Mouse (Mus musculus): ENCODE measurements at regions not wholly inside any gene's neighbourhood (a gene's known extent, or its start where the extent isn't known, plus 50 kb on each side); places are given as distances from the start of the nearest gene placed in this dataset.

DNA sequence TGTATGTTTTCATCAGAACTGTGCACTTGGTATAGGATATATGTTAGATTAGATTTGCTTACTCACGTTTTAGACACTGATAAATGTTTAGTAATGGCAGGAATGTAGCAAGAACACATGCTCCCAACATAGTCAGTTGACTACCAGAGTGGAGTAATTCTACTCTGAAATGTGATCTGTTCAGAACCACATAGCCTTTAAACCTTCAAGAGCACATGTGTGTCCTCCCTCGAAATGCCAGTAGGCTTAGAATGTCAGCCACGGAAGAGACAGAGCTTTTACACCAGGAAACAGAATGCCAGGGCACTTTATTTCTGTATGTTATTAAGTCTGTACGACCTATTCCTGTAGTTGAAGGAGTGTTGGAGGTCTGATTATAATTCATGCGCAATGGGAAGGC lies 51.3 kb upstream of the Cd28 start:
- H3K4me2 ChIP-seq (ENCODE audit: low read length) = no peak overlapping the region
- H3K27me3 ChIP-seq (replicated peaks; ENCODE audit: control insufficient read depth, insufficient read depth, low read length) = no peaks in the 10 kb centered on the region
- H3K9me3 ChIP-seq (ENCODE audit: control insufficient read depth, low read length) = no peaks in the 10 kb centered on the region
- peaks cover 9% of the 10 kb centered on the region; the same call in 1 of the 2 replicates for H3K4me1 ChIP-seq (replicated peaks; ENCODE audit: control insufficient read depth, insufficient read depth, low read length)
- H3K4me3 ChIP-seq (replicated peaks; ENCODE audit: low read length) = no peak overlapping the region
- no peak for ATAC-seq
- no peaks in the 10 kb centered on the region for H3K36me3 ChIP-seq (ENCODE audit: control insufficient read depth, insufficient read depth)
- H3K27ac ChIP-seq (ENCODE audit: low read length) = no peak overlapping the region
- WGBS = 89% methylated on average over 5 of the region's 5 CpGs
- H3K9ac ChIP-seq (replicated peaks; ENCODE audit: low read depth, low read length) = no peak overlapping the region

DNA sequence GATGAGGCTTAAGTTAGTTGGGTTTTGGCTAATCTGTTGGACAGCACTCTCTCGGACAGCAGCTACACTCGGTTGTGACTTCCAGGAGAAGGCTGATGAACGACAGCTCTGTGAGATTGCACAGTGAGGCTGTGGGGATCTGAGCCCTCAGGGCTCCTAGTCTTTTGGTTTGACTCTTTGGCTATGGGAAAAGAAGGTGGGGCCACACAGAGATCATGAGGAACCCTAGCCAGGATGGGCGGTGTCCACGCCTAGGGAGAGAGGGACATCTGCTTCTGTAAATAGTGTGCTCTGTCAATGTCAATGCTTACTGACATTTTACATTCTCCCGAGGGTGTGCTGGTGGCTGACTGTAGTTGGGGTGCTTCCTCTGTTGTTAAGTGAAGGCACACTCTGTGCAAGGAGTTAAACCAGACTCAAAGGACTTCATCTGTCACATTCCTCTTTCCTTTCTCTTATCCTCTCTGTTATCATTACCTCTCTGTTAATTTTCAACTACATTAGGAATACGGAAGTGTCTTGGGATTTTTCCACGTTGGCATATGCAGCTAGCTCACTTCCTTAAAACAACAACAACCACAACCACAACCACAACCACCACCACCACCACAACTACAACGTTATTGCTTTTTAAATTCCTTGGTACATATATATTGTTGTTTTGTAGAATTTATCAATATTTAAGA lies 54.2 kb upstream of the Cd28 start:
- no peaks in the 10 kb centered on the region for H3K36me3 ChIP-seq (ENCODE audit: control insufficient read depth, insufficient read depth)
- no peak overlapping the region for H3K27ac ChIP-seq (ENCODE audit: low read length)
- H3K9me3 ChIP-seq (ENCODE audit: control insufficient read depth, low read length) = no peaks in the 10 kb centered on the region
- no peak for ATAC-seq
- WGBS = 75% methylated on average over 9 of the region's 9 CpGs
- no peak overlapping the region for H3K4me2 ChIP-seq (ENCODE audit: low read length)
- H3K4me1 ChIP-seq (replicated peaks; ENCODE audit: control insufficient read depth, insufficient read depth, low read length) = no peaks in the 10 kb centered on the region
- H3K27me3 ChIP-seq (replicated peaks; ENCODE audit: control insufficient read depth, insufficient read depth, low read length) = no peaks in the 10 kb centered on the region
- no peak overlapping the region for H3K9ac ChIP-seq (replicated peaks; ENCODE audit: low read depth, low read length)
- H3K4me3 ChIP-seq (replicated peaks; ENCODE audit: low read length) = no peak overlapping the region

DNA sequence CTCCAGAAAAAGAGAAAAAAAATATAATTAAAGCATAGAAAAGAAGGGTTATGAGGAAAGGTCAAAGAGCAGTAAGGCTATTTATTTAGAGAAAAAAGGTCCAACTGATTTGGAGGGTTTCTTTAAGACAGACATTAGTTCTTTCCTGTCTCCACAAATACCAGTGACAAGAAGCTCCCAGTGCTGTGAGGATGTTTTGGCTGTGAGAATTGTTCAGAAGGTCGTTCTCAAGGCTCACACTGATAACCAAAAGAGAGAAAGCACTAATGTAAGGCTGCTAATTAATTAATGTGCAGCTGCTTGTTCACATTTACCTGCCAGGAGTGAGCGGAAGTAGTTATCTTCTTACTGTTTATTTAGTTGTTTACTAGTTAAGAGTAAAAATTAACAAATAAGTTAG lies 54.7 kb upstream of the Cd28 start:
- Histone ChIP-seq H3K4me3 (replicated peaks; ENCODE audit: low read length) (no peak overlapping the region), H3K27me3 (replicated peaks; ENCODE audit: control insufficient read depth, insufficient read depth, low read length) (no peaks in the 10 kb centered on the region), H3K36me3 (ENCODE audit: control insufficient read depth, insufficient read depth) (no peaks in the 10 kb centered on the region), H3K9ac (replicated peaks; ENCODE audit: low read depth, low read length) (no peak overlapping the region), H3K4me1 (replicated peaks; ENCODE audit: control insufficient read depth, insufficient read depth, low read length) (no peaks in the 10 kb centered on the region), H3K9me3 (ENCODE audit: control insufficient read depth, low read length) (no peaks in the 10 kb centered on the region), H3K27ac (ENCODE audit: low read length) (no peak overlapping the region), H3K4me2 (ENCODE audit: low read length) (no peak overlapping the region)
- no peak for ATAC-seq
- WGBS = 50% methylated on average over 2 of the region's 2 CpGs

DNA sequence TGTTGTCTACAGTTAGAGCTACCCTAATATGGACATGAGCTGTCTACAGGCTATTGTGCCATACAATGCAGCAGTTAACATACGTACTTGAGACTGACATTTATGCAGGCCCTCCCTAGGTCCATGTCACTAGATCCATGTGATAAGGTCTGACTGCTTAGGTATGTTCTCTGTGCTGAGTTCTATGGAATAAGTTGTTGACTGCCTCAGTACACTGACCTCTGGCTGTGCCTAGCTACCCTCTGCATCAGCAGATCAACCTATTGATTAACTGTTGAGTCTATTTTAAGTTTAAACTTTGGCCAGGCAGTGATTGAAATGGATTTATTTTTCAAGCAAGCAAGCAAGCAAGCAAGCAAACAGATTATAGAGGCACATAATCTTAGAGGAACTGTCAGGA lies 57.0 kb upstream of the Cd28 start:
- Histone ChIP-seq H3K27ac (ENCODE audit: low read length) (no peak overlapping the region), H3K4me2 (ENCODE audit: low read length) (no peak overlapping the region), H3K9me3 (ENCODE audit: control insufficient read depth, low read length) (no peaks in the 10 kb centered on the region), H3K4me1 (replicated peaks; ENCODE audit: control insufficient read depth, insufficient read depth, low read length) (no peaks in the 10 kb centered on the region), H3K36me3 (ENCODE audit: control insufficient read depth, insufficient read depth) (no peaks in the 10 kb centered on the region), H3K4me3 (replicated peaks; ENCODE audit: low read length) (no peak overlapping the region), H3K9ac (replicated peaks; ENCODE audit: low read depth, low read length) (no peak overlapping the region), H3K27me3 (replicated peaks; ENCODE audit: control insufficient read depth, insufficient read depth, low read length) (no peaks in the 10 kb centered on the region)
- ATAC-seq = no peak
- WGBS = 89% methylated on average over 1 of the region's 1 CpGs

DNA sequence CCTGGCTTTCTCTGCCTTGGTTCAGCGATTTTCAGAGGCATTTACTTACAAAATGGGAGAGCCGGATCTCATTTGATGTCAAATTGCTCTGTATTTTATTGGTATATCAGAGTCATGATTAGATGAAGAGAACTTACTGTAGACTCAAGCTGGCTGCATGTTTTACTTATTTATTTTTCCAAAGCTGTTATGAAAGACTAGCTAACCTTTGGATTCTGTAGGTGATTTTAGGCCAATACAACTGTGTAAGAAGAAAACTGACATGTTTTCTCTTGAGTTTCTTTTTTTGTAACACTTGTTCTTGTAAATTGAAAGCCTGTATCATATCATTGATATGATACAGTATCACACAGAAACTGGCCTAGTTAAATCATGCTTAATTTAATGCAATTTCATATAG lies 57.6 kb upstream of the Cd28 start:
- no peaks in the 10 kb centered on the region for H3K27me3 ChIP-seq (replicated peaks; ENCODE audit: control insufficient read depth, insufficient read depth, low read length)
- WGBS = 71% methylated on average over 2 of the region's 2 CpGs
- no peak overlapping the region for H3K4me3 ChIP-seq (replicated peaks; ENCODE audit: low read length)
- no peaks in the 10 kb centered on the region for H3K9me3 ChIP-seq (ENCODE audit: control insufficient read depth, low read length)
- H3K4me1 ChIP-seq (replicated peaks; ENCODE audit: control insufficient read depth, insufficient read depth, low read length) = no peaks in the 10 kb centered on the region
- ATAC-seq = no peak
- no peak overlapping the region for H3K4me2 ChIP-seq (ENCODE audit: low read length)
- H3K9ac ChIP-seq (replicated peaks; ENCODE audit: low read depth, low read length) = no peak overlapping the region
- no peak overlapping the region for H3K27ac ChIP-seq (ENCODE audit: low read length)
- no peaks in the 10 kb centered on the region for H3K36me3 ChIP-seq (ENCODE audit: control insufficient read depth, insufficient read depth)

DNA sequence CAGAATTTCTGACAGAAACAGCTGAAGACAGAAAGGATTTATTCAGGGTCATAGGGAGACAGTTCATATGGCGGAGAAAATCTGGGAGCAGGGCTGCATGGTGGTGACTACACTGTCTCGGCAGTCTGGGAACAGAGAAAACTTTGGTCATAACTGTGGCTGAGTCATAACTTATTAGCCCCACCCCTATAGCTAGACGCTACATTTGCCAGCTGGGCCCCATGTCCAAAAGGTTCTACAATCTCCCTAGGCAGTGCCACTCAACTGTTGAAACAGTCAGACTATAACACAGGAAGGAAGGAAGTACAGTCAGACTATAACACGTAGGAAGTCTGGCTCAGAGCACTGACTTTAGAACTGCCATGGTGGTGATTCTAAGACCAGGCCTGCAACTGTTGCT lies 58.2 kb upstream of the Cd28 start:
- no peak overlapping the region for H3K4me2 ChIP-seq (ENCODE audit: low read length)

DNA sequence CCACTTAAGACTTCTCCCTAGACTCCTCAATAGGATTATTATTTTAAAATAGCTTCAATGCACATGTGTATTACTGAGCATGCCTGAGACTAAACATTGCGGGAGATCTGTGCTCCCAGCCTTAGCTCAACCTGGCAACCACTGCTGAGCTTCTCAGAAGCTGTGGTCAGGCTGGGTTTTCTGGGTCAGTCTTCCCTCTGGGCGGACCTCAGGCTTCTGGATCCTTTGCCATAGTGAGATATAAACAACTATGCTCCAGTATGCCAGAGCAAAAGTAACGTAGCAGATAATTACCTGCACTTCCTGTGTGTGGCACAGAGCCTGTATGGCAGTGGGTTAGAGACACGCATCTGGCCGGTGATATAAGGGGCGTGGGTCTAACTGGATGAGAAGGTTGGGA lies 59.1 kb upstream of the Cd28 start:
- H3K27me3 ChIP-seq (replicated peaks; ENCODE audit: control insufficient read depth, insufficient read depth, low read length) = no peaks in the 10 kb centered on the region

More for the DNA sequence above, 58.2 kb upstream of the Cd28 start:
- 91% methylated on average over 4 of the region's 4 CpGs for WGBS
- Histone ChIP-seq H3K9ac (replicated peaks; ENCODE audit: low read depth, low read length) (no peak overlapping the region), H3K4me3 (replicated peaks; ENCODE audit: low read length) (no peak overlapping the region), H3K27ac (ENCODE audit: low read length) (no peak overlapping the region), H3K4me1 (replicated peaks; ENCODE audit: control insufficient read depth, insufficient read depth, low read length) (no peaks in the 10 kb centered on the region), H3K27me3 (replicated peaks; ENCODE audit: control insufficient read depth, insufficient read depth, low read length) (no peaks in the 10 kb centered on the region), H3K36me3 (ENCODE audit: control insufficient read depth, insufficient read depth) (no peaks in the 10 kb centered on the region), H3K9me3 (ENCODE audit: control insufficient read depth, low read length) (no peaks in the 10 kb centered on the region)
- ATAC-seq = no peak

DNA sequence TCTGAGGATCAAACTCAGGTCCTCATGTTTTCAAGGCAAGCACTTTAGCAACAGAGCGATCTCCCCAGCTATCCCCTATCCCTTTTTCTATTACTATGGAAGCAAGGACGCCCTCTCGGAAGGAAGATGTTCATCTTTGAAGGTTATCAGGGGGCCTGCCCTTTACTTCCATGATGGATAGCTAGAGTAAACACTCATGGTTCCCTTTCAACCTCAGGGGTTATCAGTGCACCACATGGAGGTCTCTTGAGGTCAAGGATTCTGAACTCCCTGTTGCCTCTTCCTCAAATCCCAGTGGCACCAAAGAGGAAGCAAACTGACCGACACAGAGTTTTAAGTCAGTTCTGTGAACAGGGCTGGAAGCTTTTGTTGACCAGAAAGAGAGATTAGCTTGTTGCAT lies 59.6 kb upstream of the Cd28 start:
- ATAC-seq = no peak
- 90% methylated on average over 4 of the region's 4 CpGs for WGBS
- Histone ChIP-seq H3K9ac (replicated peaks; ENCODE audit: low read depth, low read length) (no peak overlapping the region), H3K27ac (ENCODE audit: low read length) (no peak overlapping the region), H3K9me3 (ENCODE audit: control insufficient read depth, low read length) (no peaks in the 10 kb centered on the region), H3K4me2 (ENCODE audit: low read length) (no peak overlapping the region), H3K27me3 (replicated peaks; ENCODE audit: control insufficient read depth, insufficient read depth, low read length) (no peaks in the 10 kb centered on the region), H3K4me3 (replicated peaks; ENCODE audit: low read length) (no peak overlapping the region), H3K36me3 (ENCODE audit: control insufficient read depth, insufficient read depth) (no peaks in the 10 kb centered on the region), H3K4me1 (replicated peaks; ENCODE audit: control insufficient read depth, insufficient read depth, low read length) (no peaks in the 10 kb centered on the region)

More for the DNA sequence above, 59.1 kb upstream of the Cd28 start:
- H3K9me3 ChIP-seq (ENCODE audit: control insufficient read depth, low read length) = no peaks in the 10 kb centered on the region
- H3K4me1 ChIP-seq (replicated peaks; ENCODE audit: control insufficient read depth, insufficient read depth, low read length) = no peaks in the 10 kb centered on the region
- H3K4me2 ChIP-seq (ENCODE audit: low read length) = no peak overlapping the region
- no peaks in the 10 kb centered on the region for H3K36me3 ChIP-seq (ENCODE audit: control insufficient read depth, insufficient read depth)
- no peak overlapping the region for H3K4me3 ChIP-seq (replicated peaks; ENCODE audit: low read length)
- no peak overlapping the region for H3K9ac ChIP-seq (replicated peaks; ENCODE audit: low read depth, low read length)
- WGBS = 86% methylated on average over 6 of the region's 6 CpGs
- no peak for ATAC-seq
- no peak overlapping the region for H3K27ac ChIP-seq (ENCODE audit: low read length)

DNA sequence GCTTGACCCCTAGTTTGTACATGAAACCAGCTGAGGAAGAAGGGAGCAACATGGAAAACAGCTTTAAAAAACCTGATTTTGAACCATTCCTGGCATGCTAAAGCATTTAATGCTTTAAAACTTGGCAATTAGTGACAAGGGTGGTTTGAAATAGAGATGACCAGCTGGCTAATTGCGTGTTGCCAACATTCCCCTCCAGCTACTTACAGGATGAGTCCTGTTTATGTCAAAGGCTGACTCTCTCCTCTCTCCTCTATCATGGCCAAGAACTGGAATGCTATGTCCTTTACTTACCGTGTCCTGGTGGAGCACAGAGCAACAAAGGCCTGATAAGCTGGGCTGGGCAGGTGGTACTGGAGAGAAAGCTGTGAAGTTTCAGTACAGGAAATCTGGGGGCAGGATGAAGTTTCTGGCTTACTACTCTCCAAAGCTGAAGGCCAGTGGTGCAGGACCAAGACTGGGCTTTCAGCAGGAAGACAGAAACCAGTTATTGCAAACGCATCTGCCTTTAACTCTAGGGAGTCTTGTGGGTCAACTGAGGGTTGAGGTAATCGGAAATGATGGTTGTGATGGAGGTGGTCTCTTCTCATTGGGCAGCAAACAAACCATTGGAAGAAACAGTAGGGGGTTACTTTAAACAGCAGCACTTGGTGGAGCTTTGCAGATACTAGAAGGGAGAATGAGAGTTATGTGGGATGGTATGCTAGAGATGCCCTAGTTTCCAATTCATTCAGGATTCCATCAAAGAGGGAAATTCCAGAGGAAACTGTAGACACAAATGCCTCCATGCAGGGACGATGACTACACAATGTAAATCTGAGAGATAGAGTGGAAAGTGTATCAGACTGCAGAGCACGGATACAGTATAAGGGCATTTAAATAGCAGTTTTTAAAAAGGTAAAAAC lies 60.7 kb upstream of the Cd28 start:
- H3K4me3 ChIP-seq (replicated peaks; ENCODE audit: low read length) = no peak overlapping the region
- no peak for ATAC-seq
- no peak overlapping the region for H3K9ac ChIP-seq (replicated peaks; ENCODE audit: low read depth, low read length)
- no peak overlapping the region for H3K4me2 ChIP-seq (ENCODE audit: low read length)
- H3K9me3 ChIP-seq (ENCODE audit: control insufficient read depth, low read length) = no peaks in the 10 kb centered on the region
- no peaks in the 10 kb centered on the region for H3K4me1 ChIP-seq (replicated peaks; ENCODE audit: control insufficient read depth, insufficient read depth, low read length)
- no peak overlapping the region for H3K27ac ChIP-seq (ENCODE audit: low read length)
- no peaks in the 10 kb centered on the region for H3K36me3 ChIP-seq (ENCODE audit: control insufficient read depth, insufficient read depth)
- no peaks in the 10 kb centered on the region for H3K27me3 ChIP-seq (replicated peaks; ENCODE audit: control insufficient read depth, insufficient read depth, low read length)
- 80% methylated on average over 6 of the region's 6 CpGs for WGBS

Data from forebrain, embryonic 16.5 days (tissue).